Mouse (Mus musculus): ENCODE measurements at regions not wholly inside any gene's neighbourhood (a gene's known extent, or its start where the extent isn't known, plus 50 kb on each side); places are given as distances from the start of the nearest gene placed in this dataset.

- no peaks in the 10 kb centered on the region; the same call in 1 of the 2 replicates for H3K27me3 ChIP-seq (ENCODE audit: control insufficient read depth, insufficient read depth, low read length)
- no peak for ATAC-seq (replicated peaks; ENCODE audit: insufficient number of reproducible peaks, low FRiP score, low TSS enrichment, low read depth)
- H3K9me3 ChIP-seq (replicated peaks; ENCODE audit: control insufficient read depth, low read length) = no peaks in the 10 kb centered on the region
- no peak overlapping the region for H3K4me3 ChIP-seq (ENCODE audit: low read depth, low read length)
- no peaks in the 10 kb centered on the region for H3K36me3 ChIP-seq (replicated peaks; ENCODE audit: control insufficient read depth, insufficient read depth, low read depth, low read length)
- no peak overlapping the region for H3K27ac ChIP-seq (replicated peaks; ENCODE audit: low read depth, low read length)
- 71% methylated on average over 9 of the region's 9 CpGs for WGBS
- H3K4me1 ChIP-seq (ENCODE audit: control insufficient read depth, insufficient read depth, low read length) = no peaks in the 10 kb centered on the region
- no peak overlapping the region for H3K4me2 ChIP-seq (ENCODE audit: low read depth, low read length)
- DNase-seq (ENCODE audit: low spot score) = no peak
- H3K9ac ChIP-seq (replicated peaks; ENCODE audit: low read length) = no peak overlapping the region
Measured at GRCm38 (mm10) chr4:148723208-148723607, 80.1 kb downstream of the Gm572 start.

DNA sequence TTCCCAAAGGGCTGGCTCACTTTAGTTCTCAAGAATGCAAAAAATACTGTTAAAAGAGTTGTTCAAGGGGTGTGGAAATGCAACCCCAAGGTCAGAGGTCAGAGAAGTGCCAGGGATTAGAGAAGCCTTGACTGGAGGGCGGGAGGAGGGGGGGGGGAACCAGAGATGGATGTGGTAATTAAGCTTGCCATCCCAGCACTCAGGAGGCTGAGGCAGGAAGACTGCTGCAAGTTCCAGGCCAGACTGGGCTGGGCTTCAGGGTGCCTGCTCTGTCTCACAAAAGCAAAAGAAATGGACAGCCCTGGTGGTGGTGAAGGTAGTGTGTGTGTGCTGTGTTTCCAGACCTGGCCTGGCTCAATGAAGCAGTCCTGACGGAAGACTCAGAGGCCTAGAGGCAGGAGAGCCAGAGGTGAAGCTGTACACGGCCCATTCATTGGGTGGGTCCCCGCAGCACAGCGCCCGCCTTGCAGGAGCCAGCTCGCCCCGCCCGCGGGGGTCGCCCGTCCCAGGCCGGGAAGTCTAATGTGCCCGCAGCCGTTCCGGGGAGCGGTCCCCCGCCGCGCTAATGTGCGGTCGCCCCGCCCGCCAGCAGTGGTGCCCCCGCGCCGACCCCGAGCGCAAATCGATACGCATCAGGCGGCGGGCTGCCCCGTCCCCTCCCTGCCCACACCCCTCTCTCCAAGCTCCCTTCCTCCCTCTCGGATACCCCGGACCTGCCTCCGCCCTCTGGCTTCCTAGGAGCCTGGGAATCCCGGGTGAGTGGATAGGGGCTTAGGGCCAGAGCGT is 80.1 kb upstream of the Casz1 start:
- Histone ChIP-seq H3K9ac (replicated peaks; ENCODE audit: low read length) (peak overlapping the region; percentile 19), H3K9me3 (replicated peaks; ENCODE audit: control insufficient read depth, low read length) (no peaks in the 10 kb centered on the region), H3K4me1 (ENCODE audit: control insufficient read depth, insufficient read depth, low read length) (no peaks in the 10 kb centered on the region), H3K36me3 (replicated peaks; ENCODE audit: control insufficient read depth, insufficient read depth, low read depth, low read length) (no peaks in the 10 kb centered on the region), H3K4me2 (ENCODE audit: low read depth, low read length) (peak overlapping the region; percentile 57), H3K27ac (replicated peaks; ENCODE audit: low read depth, low read length) (no peak overlapping the region), H3K27me3 (ENCODE audit: control insufficient read depth, insufficient read depth, low read length) (no peaks in the 10 kb centered on the region; the same call in 1 of the 2 replicates), H3K4me3 (ENCODE audit: low read depth, low read length) (peak overlapping the region; percentile 28)
- peak; percentile 59 for DNase-seq (ENCODE audit: low spot score)
- 3% methylated on average over 31 of the region's 39 CpGs for WGBS
- ATAC-seq (replicated peaks; ENCODE audit: insufficient number of reproducible peaks, low FRiP score, low TSS enrichment, low read depth) = peak; percentile 54

DNA sequence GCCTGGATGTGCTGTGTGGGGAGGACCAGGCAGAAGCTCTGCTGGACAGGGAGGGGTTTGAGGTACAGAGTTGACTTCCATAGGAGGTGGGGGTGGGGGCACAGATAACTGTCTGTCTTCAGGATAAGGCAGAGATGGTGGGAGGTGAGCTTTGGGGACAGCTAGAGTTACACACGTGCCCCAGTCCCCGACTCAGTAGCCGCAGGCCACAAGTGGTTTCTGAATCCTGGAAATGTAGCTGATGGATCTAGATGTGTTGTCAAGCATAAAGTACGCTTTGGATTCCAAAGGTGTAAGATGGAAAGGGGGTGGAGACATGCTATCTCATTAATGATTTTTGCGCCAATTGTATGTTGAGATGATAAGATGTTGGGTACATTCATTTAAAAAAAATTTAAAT is 75.4 kb upstream of the Casz1 start:
- Histone ChIP-seq H3K9me3 (replicated peaks; ENCODE audit: control insufficient read depth, low read length) (no peaks in the 10 kb centered on the region), H3K4me3 (ENCODE audit: low read depth, low read length) (no peak overlapping the region), H3K27me3 (ENCODE audit: control insufficient read depth, insufficient read depth, low read length) (no peaks in the 10 kb centered on the region; the same call in 1 of the 2 replicates), H3K4me2 (ENCODE audit: low read depth, low read length) (no peak overlapping the region), H3K4me1 (ENCODE audit: control insufficient read depth, insufficient read depth, low read length) (no peaks in the 10 kb centered on the region), H3K36me3 (replicated peaks; ENCODE audit: control insufficient read depth, insufficient read depth, low read depth, low read length) (no peaks in the 10 kb centered on the region), H3K9ac (replicated peaks; ENCODE audit: low read length) (no peak overlapping the region), H3K27ac (replicated peaks; ENCODE audit: low read depth, low read length) (no peak overlapping the region)
- WGBS = 77% methylated on average over 5 of the region's 5 CpGs
- DNase-seq (ENCODE audit: low spot score) = no peak
- no peak for ATAC-seq (replicated peaks; ENCODE audit: insufficient number of reproducible peaks, low FRiP score, low TSS enrichment, low read depth)

DNA sequence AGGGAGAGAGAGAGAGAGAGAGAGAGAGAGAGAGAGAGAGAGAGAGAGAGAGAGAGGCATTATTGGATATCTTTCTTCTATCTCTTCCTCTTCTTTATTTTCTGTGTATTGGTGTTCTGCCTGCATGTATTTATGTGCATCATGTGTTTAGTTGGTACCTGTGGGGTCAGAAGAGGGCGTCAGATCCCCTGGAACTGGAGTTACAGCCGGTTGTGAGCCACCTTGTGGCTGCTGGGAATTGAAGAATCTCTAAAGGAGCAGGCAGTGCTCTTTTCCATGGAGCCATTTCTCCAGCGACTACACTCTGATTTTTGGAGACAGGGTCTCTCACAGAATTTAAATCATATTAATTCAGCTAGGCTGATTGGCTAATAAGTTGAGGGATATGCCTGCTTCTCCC is 72.6 kb upstream of the Casz1 start:
- 65% methylated on average over 3 of the region's 3 CpGs for WGBS
- H3K27ac ChIP-seq (replicated peaks; ENCODE audit: low read depth, low read length) = no peak overlapping the region
- H3K27me3 ChIP-seq (ENCODE audit: control insufficient read depth, insufficient read depth, low read length) = no peaks in the 10 kb centered on the region; the same call in 1 of the 2 replicates
- DNase-seq (ENCODE audit: low spot score) (no peak), ATAC-seq (replicated peaks; ENCODE audit: insufficient number of reproducible peaks, low FRiP score, low TSS enrichment, low read depth) (no peak)
- H3K4me2 ChIP-seq (ENCODE audit: low read depth, low read length) = no peak overlapping the region
- no peaks in the 10 kb centered on the region for H3K36me3 ChIP-seq (replicated peaks; ENCODE audit: control insufficient read depth, insufficient read depth, low read depth, low read length)
- H3K4me1 ChIP-seq (ENCODE audit: control insufficient read depth, insufficient read depth, low read length) = no peaks in the 10 kb centered on the region
- H3K9me3 ChIP-seq (replicated peaks; ENCODE audit: control insufficient read depth, low read length) = no peaks in the 10 kb centered on the region
- H3K4me3 ChIP-seq (ENCODE audit: low read depth, low read length) = no peak overlapping the region
- no peak overlapping the region for H3K9ac ChIP-seq (replicated peaks; ENCODE audit: low read length)

DNA sequence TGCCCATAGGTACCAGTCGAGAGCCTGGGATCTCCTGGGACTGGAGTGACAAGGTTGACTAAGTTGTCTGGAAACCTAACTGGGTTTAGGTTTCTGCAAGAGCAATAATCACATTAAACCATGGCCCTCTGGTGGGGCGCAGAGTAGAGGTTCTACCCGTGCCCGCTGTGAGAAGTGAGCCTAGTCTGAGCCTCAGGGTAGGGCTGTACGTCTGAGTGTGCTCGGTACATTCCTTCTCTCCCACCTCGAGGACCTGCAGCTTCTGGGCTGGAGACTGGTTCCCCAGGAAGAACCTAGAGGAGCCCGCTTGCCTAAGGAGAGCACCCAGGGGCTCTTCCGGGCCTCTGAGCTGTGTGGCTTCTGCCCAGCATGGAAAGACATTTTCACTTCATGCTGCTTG is 70.2 kb upstream of the Casz1 start:
- H3K9ac ChIP-seq (replicated peaks; ENCODE audit: low read length) = no peak overlapping the region
- H3K4me3 ChIP-seq (ENCODE audit: low read depth, low read length) = no peak overlapping the region
- H3K4me2 ChIP-seq (ENCODE audit: low read depth, low read length) = no peak overlapping the region
- H3K9me3 ChIP-seq (replicated peaks; ENCODE audit: control insufficient read depth, low read length) = no peaks in the 10 kb centered on the region
- H3K36me3 ChIP-seq (replicated peaks; ENCODE audit: control insufficient read depth, insufficient read depth, low read depth, low read length) = no peaks in the 10 kb centered on the region
- H3K4me1 ChIP-seq (ENCODE audit: control insufficient read depth, insufficient read depth, low read length) = no peaks in the 10 kb centered on the region
- DNase-seq (ENCODE audit: low spot score) = no peak
- H3K27ac ChIP-seq (replicated peaks; ENCODE audit: low read depth, low read length) = no peak overlapping the region
- ATAC-seq (replicated peaks; ENCODE audit: insufficient number of reproducible peaks, low FRiP score, low TSS enrichment, low read depth) = no peak
- WGBS = 82% methylated on average over 9 of the region's 9 CpGs
- H3K27me3 ChIP-seq (ENCODE audit: control insufficient read depth, insufficient read depth, low read length) = no peaks in the 10 kb centered on the region

DNA sequence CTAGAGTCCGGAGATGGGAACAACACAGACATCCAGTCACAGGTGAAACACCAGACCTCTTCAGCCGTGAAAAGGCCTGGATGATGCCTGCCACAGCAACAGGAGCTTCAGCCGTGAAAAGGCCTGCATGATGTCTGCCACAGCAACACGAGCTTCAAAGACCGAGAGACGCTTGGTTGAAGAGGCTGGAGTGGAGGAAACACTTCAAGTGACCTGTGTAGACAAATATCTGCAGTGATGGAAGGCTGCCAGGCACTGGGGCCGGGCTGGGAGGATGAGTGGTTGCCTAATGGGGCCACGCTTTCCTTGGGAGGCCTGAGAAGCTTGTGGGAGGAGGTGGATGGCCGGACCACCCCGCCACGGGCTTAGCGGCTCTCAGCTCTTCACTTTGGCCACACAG is 69.7 kb upstream of the Casz1 start:
- H3K9me3 ChIP-seq (replicated peaks; ENCODE audit: control insufficient read depth, low read length) = no peaks in the 10 kb centered on the region
- ATAC-seq (replicated peaks; ENCODE audit: insufficient number of reproducible peaks, low FRiP score, low TSS enrichment, low read depth) (no peak), DNase-seq (ENCODE audit: low spot score) (no peak)
- no peak overlapping the region for H3K27ac ChIP-seq (replicated peaks; ENCODE audit: low read depth, low read length)
- no peak overlapping the region for H3K4me2 ChIP-seq (ENCODE audit: low read depth, low read length)
- 75% methylated on average over 12 of the region's 12 CpGs for WGBS
- H3K4me1 ChIP-seq (ENCODE audit: control insufficient read depth, insufficient read depth, low read length) = no peaks in the 10 kb centered on the region
- H3K9ac ChIP-seq (replicated peaks; ENCODE audit: low read length) = no peak overlapping the region
- H3K36me3 ChIP-seq (replicated peaks; ENCODE audit: control insufficient read depth, insufficient read depth, low read depth, low read length) = no peaks in the 10 kb centered on the region
- H3K27me3 ChIP-seq (ENCODE audit: control insufficient read depth, insufficient read depth, low read length) = no peaks in the 10 kb centered on the region
- no peak overlapping the region for H3K4me3 ChIP-seq (ENCODE audit: low read depth, low read length)

DNA sequence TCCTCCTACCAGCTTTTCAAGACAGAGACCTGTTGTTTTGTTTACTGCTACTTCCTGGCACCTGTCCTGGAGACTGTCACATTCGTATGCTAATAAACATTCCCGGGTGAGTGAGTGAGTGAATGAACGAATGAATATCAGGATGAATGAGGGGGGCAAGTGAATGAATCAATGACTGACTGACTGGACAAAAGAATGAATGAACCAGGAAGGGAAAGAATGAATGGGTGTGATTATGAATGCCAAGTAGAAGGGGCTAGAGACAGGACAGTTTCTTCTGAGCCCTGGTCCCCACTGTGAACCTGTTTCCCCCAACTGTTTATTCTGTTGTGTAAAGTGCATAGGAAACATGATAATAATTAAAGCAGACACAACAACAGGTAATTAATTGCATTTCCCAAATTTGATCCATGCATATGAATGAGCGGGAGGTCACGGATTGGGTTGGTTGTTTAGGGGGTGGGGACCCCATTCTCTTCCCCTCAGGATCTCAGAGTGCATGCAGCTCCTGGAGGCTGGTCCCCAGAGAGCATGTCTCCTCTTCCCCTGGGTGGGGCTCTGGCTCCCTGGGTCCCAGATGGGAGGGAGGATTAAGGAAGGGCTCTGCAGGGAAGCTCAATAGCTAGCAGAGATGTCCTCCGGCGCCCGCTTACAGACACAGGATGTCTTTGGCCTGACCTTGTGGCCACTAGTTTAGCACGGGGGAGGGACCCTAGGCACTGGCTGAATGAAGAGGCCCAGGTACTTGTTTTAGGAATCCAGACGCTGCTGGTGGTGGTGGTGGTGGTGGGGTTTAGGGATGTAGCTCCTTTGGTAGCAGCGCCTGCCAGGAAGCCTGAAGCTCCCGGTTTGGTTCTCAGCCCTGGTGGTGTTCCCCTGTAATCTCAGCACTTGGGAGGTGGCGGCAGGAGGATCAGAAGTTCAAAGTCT is 65.4 kb upstream of the Casz1 start:
- no peak overlapping the region for H3K9ac ChIP-seq (replicated peaks; ENCODE audit: low read length)
- H3K4me1 ChIP-seq (ENCODE audit: control insufficient read depth, insufficient read depth, low read length) = no peaks in the 10 kb centered on the region
- DNase-seq (ENCODE audit: low spot score) (no peak), ATAC-seq (replicated peaks; ENCODE audit: insufficient number of reproducible peaks, low FRiP score, low TSS enrichment, low read depth) (no peak)
- no peak overlapping the region for H3K4me2 ChIP-seq (ENCODE audit: low read depth, low read length)
- no peak overlapping the region for H3K4me3 ChIP-seq (ENCODE audit: low read depth, low read length)
- no peaks in the 10 kb centered on the region for H3K9me3 ChIP-seq (replicated peaks; ENCODE audit: control insufficient read depth, low read length)
- no peaks in the 10 kb centered on the region for H3K27me3 ChIP-seq (ENCODE audit: control insufficient read depth, insufficient read depth, low read length)
- H3K36me3 ChIP-seq (replicated peaks; ENCODE audit: control insufficient read depth, insufficient read depth, low read depth, low read length) = no peaks in the 10 kb centered on the region
- 24% methylated on average over 13 of the region's 13 CpGs for WGBS
- H3K27ac ChIP-seq (replicated peaks; ENCODE audit: low read depth, low read length) = no peak overlapping the region

Data from embryonic facial prominence, embryonic 11.5 days (tissue).